Mouse (Mus musculus): ENCODE results near the gene Crym.
A peak's percentile ranks its signal among the peaks of the same experiment; 100 is the strongest.

Gene Crym

GRCm38 (mm10) chr7:120163581-120164251, 38.2 kb downstream of the Crym start:
- no peak for DNase-seq (ENCODE audit: low spot score in 2 of 2)

- DNase-seq (ENCODE audit: low spot score in 2 of 2) = no peak
Measured at GRCm38 (mm10) chr7:120158121-120158613, 43.7 kb downstream of the Crym start.

- peak; percentile 33 to 46 for DNase-seq (ENCODE audit: low spot score in 2 of 2)
Measured at GRCm38 (mm10) chr7:120157575-120158061, 44.3 kb downstream of the Crym start.

GRCm38 (mm10) chr7:120156841-120157409, 45.0 kb downstream of the Crym start:
- DNase-seq (ENCODE audit: low spot score in 2 of 2) = no peak

- DNase-seq (ENCODE audit: low spot score in 2 of 2) = no peak
Measured at GRCm38 (mm10) chr7:120150898-120151297, 51.0 kb downstream of the Crym start.

- DNase-seq (ENCODE audit: low spot score in 2 of 2) = no peak
Measured at GRCm38 (mm10) chr7:120150257-120150656, 51.7 kb downstream of the Crym start.

GRCm38 (mm10) chr7:120145191-120145590, 56.7 kb downstream of the Crym start, which contains the start of gene Zp2:
TSS of gene Zp2 (minus strand) at chr7:120145291.
- no peak for DNase-seq (ENCODE audit: low spot score in 2 of 2)

- no peak for DNase-seq (ENCODE audit: low spot score in 2 of 2)
Measured at GRCm38 (mm10) chr7:120142743-120143142, 59.2 kb downstream of the Crym start.
